Mouse (Mus musculus): Measurements from ENCODE around the gene Nedd9.

Gene Nedd9

GRCm38 (mm10) chr13:41339653-41340351, 147.4 kb downstream of the Nedd9 start:
- peak; percentile 37 to 45 for DNase-seq

GRCm38 (mm10) chr13:41339195-41339594, 148.0 kb downstream of the Nedd9 start:
- DNase-seq = peak; percentile 42 to 46

- no peak for DNase-seq
These were observed 149.8 kb downstream of the Nedd9 start for GRCm38 (mm10) chr13:41337407-41337806.

GRCm38 (mm10) chr13:41336260-41336659, 150.9 kb downstream of the Nedd9 start:
- peak; percentile 23 to 33 for DNase-seq

- DNase-seq = no peak
These were observed 151.4 kb downstream of the Nedd9 start for GRCm38 (mm10) chr13:41335767-41336166.

- no peak for DNase-seq
These were observed 152.5 kb downstream of the Nedd9 start for GRCm38 (mm10) chr13:41334641-41335000.

- DNase-seq = no peak
These were observed 153.1 kb downstream of the Nedd9 start for GRCm38 (mm10) chr13:41333889-41334640.

- DNase-seq = no peak
These were observed 155.4 kb downstream of the Nedd9 start for GRCm38 (mm10) chr13:41331671-41332340.

- no peak for DNase-seq
These were observed 156.4 kb downstream of the Nedd9 start for GRCm38 (mm10) chr13:41330589-41331345.

GRCm38 (mm10) chr13:41330051-41330450, 157.1 kb downstream of the Nedd9 start:
- no peak for DNase-seq

GRCm38 (mm10) chr13:41328481-41328880, 158.7 kb downstream of the Nedd9 start:
- DNase-seq = no peak

GRCm38 (mm10) chr13:41327546-41327945, 159.6 kb downstream of the Nedd9 start:
- DNase-seq = no peak

GRCm38 (mm10) chr13:41326134-41326533, 161.0 kb downstream of the Nedd9 start:
- DNase-seq = no peak

- no peak for DNase-seq
These were observed 161.8 kb downstream of the Nedd9 start for GRCm38 (mm10) chr13:41325346-41325745.

GRCm38 (mm10) chr13:41324631-41325030, 162.5 kb downstream of the Nedd9 start:
- DNase-seq = no peak

- DNase-seq = no peak
These were observed 165.7 kb downstream of the Nedd9 start for GRCm38 (mm10) chr13:41321433-41321832.

GRCm38 (mm10) chr13:41320749-41321148, 166.4 kb downstream of the Nedd9 start:
- DNase-seq = no peak

- DNase-seq = peak; percentile 74 to 89
These were observed 184.4 kb downstream of the Nedd9 start for GRCm38 (mm10) chr13:41302716-41303115.

- DNase-seq = no peak
These were observed 187.1 kb downstream of the Nedd9 start for GRCm38 (mm10) chr13:41300037-41300436.

GRCm38 (mm10) chr13:41298996-41299395, 188.2 kb downstream of the Nedd9 start:
- DNase-seq = no peak

- DNase-seq = no peak
These were observed 188.6 kb downstream of the Nedd9 start for GRCm38 (mm10) chr13:41298533-41298932.

GRCm38 (mm10) chr13:41296396-41296795, 190.8 kb downstream of the Nedd9 start:
- DNase-seq = peak; percentile 58

GRCm38 (mm10) chr13:41295886-41296285, 191.3 kb downstream of the Nedd9 start:
- DNase-seq = peak in 1 of 2 experiments; percentile 13
